ENCODE assay signal across 8 mouse cellular contexts in genomic region chr16:7136971-7137370, GRCm38 (mm10).
DNase-seq lines count a peak whose midpoint lies in the region; ATAC-seq lines count a peak whose summit lies in the region.

No protein-coding gene starts in this region.

- no peak overlapping the region for H3K4me2 ChIP-seq in heart, embryonic 11.5 days
- H3K4me2 ChIP-seq in hindbrain, embryonic 15.5 days, result no peak overlapping the region

- H3K9ac ChIP-seq in heart, embryonic 11.5 days (ENCODE audit: low read depth, low read length), result no peak overlapping the region
- H3K9ac ChIP-seq in hindbrain, embryonic 15.5 days, result no peak overlapping the region

- H3K9me3 ChIP-seq in heart, embryonic 11.5 days (replicated peaks; ENCODE audit: control insufficient read depth, low read length), result no peaks in the 10 kb centered on the region
- H3K9me3 ChIP-seq in hindbrain, embryonic 15.5 days, result no peaks in the 10 kb centered on the region

- no peaks in the 10 kb centered on the region for H3K27me3 ChIP-seq in heart, embryonic 11.5 days (ENCODE audit: control insufficient read depth, insufficient read depth, low read length)
- H3K27me3 ChIP-seq in hindbrain, embryonic 15.5 days, result no peaks in the 10 kb centered on the region

- 53% methylated on average over 1 of the region's 1 CpGs for WGBS in heart, embryonic 11.5 days (ENCODE audit: insufficient replicate concordance)
- 54% methylated on average over 1 of the region's 1 CpGs for WGBS in hindbrain, embryonic 15.5 days

- H3K27ac ChIP-seq in heart, embryonic 11.5 days (ENCODE audit: low read depth, low read length), result no peak overlapping the region
- H3K27ac ChIP-seq in hindbrain, embryonic 15.5 days (replicated peaks), result peak overlapping the region; percentile 45; the same call in 1 of the 2 replicates

- no peak overlapping the region for H3K4me3 ChIP-seq in heart, embryonic 11.5 days (ENCODE audit: low read depth, low read length)
- no peak overlapping the region for H3K4me3 ChIP-seq in hindbrain, embryonic 15.5 days

- peaks cover 9% of the 10 kb centered on the region for H3K4me1 ChIP-seq in heart, embryonic 11.5 days (ENCODE audit: control insufficient read depth, insufficient read depth, low read length)
- peaks cover 18% of the 10 kb centered on the region for H3K4me1 ChIP-seq in hindbrain, embryonic 15.5 days (replicated peaks)

- DNase-seq in heart, adult 11 months, result peak; percentile 94
- peak; percentile 8 for DNase-seq in urinary bladder, postnatal 14 days (ENCODE audit: low spot score)
- no peak for DNase-seq in urinary bladder, postnatal 10 days (ENCODE audit: low spot score)
- peak; percentile 1 for DNase-seq in lung, postnatal 25 days (ENCODE audit: low spot score)
- no peak for DNase-seq in spleen, adult 18-20 months
- DNase-seq in cerebellum, adult 9-11 months, result no peak

- no peaks in the 10 kb centered on the region for H3K36me3 ChIP-seq in heart, embryonic 11.5 days (ENCODE audit: control insufficient read depth, insufficient read depth, low read length)
- H3K36me3 ChIP-seq in hindbrain, embryonic 15.5 days, result no peaks in the 10 kb centered on the region

- no peak for ATAC-seq in heart, embryonic 11.5 days (replicated peaks; ENCODE audit: insufficient number of reproducible peaks, low FRiP score, low TSS enrichment)
- no peak for ATAC-seq in hindbrain, embryonic 15.5 days (ENCODE audit: low FRiP score, low read depth)

Comparison
In these comparisons a context has a peak if more than half of its experiments do, and no peak if none do; other contexts are left out.
1. DNase-seq: peak in heart, adult 11 months (single experiment), urinary bladder, postnatal 14 days (single experiment) and lung, postnatal 25 days (single experiment); none in urinary bladder, postnatal 10 days (single experiment), spleen, adult 18-20 months (0 of 2) and cerebellum, adult 9-11 months (single experiment).